Comparison of ENCODE assay signal across 7 mouse cellular contexts in the genomic region with DNA sequence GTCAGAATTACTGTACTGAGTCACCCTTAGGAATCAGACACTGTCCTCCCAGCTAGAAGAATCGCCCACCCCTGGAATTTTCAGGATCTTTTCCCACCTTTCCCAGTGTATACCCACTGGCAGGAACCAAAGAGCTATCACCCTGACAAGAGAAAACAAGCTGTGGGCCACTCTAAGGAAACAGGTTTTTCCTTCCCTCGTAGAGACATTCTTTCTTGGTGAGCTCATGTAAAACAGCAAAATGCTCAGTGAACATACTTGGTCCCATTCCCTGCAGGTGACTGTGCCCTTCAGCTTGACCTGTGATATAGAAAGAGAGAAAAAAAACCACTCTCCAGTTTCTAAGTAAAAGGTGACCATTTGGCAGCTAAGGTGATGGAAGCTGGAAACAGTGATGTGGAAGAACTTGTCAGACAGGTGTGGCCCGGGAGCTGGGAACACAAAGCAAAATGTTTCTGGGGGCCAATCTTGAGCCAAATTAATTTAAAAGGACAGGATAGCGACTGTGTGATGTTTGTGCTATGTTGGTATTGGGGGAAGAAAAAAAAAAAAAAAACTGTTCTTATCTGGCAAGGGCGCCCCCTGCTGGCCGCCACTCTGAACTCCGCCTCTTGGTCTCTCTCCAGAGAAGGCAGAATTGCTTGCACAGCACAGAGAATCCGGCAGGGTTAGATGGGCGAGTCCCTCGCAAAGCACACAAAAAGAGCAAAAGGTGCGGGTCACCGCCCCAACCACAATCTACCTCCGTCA.
DNase-seq lines count a peak whose midpoint lies in the region; ATAC-seq lines count a peak whose summit lies in the region.

No protein-coding gene starts in this region.

- no peaks in the 10 kb centered on the region for H3K9me3 ChIP-seq in embryonic facial prominence, embryonic 10.5 days
- H3K9me3 ChIP-seq in limb, embryonic 10.5 days (replicated peaks), result no peaks in the 10 kb centered on the region
- no peaks in the 10 kb centered on the region for H3K9me3 ChIP-seq in midbrain, embryonic 14.5 days (ENCODE audit: control insufficient read depth, low read length)

- peak; percentile 88 for DNase-seq in adrenal gland, postnatal 14 days
- peak; percentile 85 for DNase-seq in embryonic facial prominence, embryonic 10.5 days (ENCODE audit: low spot score)
- DNase-seq in kidney, adult 11 months, result peak; percentile 80
- peak; percentile 85 for DNase-seq in limb, embryonic 10.5 days (ENCODE audit: low spot score)
- DNase-seq in midbrain, embryonic 14.5 days, result peak; percentile 94
- DNase-seq in spleen, postnatal 10 days (ENCODE audit: low spot score in 2 of 2), result peak; percentile 45 to 80

- no peak overlapping the region; the same call in 1 of the 2 replicates for H3K27ac ChIP-seq in embryonic facial prominence, embryonic 10.5 days (replicated peaks)
- H3K27ac ChIP-seq in limb, embryonic 10.5 days, result peak overlapping the region; percentile 26; the same call in 1 of the 2 replicates
- H3K27ac ChIP-seq in midbrain, embryonic 14.5 days (replicated peaks; ENCODE audit: low read depth, low read length), result 0 out of 2 replicates have a peak overlapping the region, but pooled peaks have one; percentile 32

- no peaks in the 10 kb centered on the region for H3K36me3 ChIP-seq in embryonic facial prominence, embryonic 10.5 days (replicated peaks)
- no peaks in the 10 kb centered on the region for H3K36me3 ChIP-seq in limb, embryonic 10.5 days
- H3K36me3 ChIP-seq in midbrain, embryonic 14.5 days (ENCODE audit: control insufficient read depth, insufficient read depth, low read length), result no peaks in the 10 kb centered on the region

- peak overlapping the region; percentile 24; the same call in 1 of the 2 replicates for H3K9ac ChIP-seq in midbrain, embryonic 14.5 days (replicated peaks; ENCODE audit: low read length)

- H3K27me3 ChIP-seq in embryonic facial prominence, embryonic 10.5 days (replicated peaks; ENCODE audit: low read depth, poor library complexity, severe bottlenecking), result no peaks in the 10 kb centered on the region
- H3K27me3 ChIP-seq in limb, embryonic 10.5 days (ENCODE audit: low read depth, poor library complexity, severe bottlenecking), result no peaks in the 10 kb centered on the region
- H3K27me3 ChIP-seq in midbrain, embryonic 14.5 days (ENCODE audit: control insufficient read depth, insufficient read depth, low read length), result no peaks in the 10 kb centered on the region

- peak overlapping the region; percentile 43 for H3K4me3 ChIP-seq in embryonic facial prominence, embryonic 10.5 days
- peak overlapping the region; percentile 36 for H3K4me3 ChIP-seq in limb, embryonic 10.5 days
- H3K4me3 ChIP-seq in midbrain, embryonic 14.5 days (replicated peaks; ENCODE audit: low read depth, low read length), result peak overlapping the region; percentile 23

- H3K4me1 ChIP-seq in embryonic facial prominence, embryonic 10.5 days, result peaks cover 81% of the 10 kb centered on the region
- peaks cover 77% of the 10 kb centered on the region for H3K4me1 ChIP-seq in limb, embryonic 10.5 days
- H3K4me1 ChIP-seq in midbrain, embryonic 14.5 days (ENCODE audit: control insufficient read depth, insufficient read depth, low read length), result peaks cover 25% of the 10 kb centered on the region

- peak; percentile 78 for ATAC-seq in granulocyte monocyte progenitor cell, adult 5-6 weeks (replicated peaks; ENCODE audit: poor library complexity, severe bottlenecking)
- ATAC-seq in midbrain, embryonic 14.5 days (ENCODE audit: low FRiP score, low TSS enrichment), result peak; percentile 52; the same call in 1 of the 2 replicates

- peak overlapping the region; percentile 48 for H3K4me2 ChIP-seq in midbrain, embryonic 14.5 days (ENCODE audit: low read length)

- 17% methylated on average over 13 of the region's 13 CpGs for WGBS in embryonic facial prominence, embryonic 10.5 days
- WGBS in limb, embryonic 10.5 days, result 17% methylated on average over 13 of the region's 13 CpGs
- WGBS in midbrain, embryonic 14.5 days, result 20% methylated on average over 13 of the region's 13 CpGs
